Mouse (Mus musculus) urinary bladder, postnatal 10 days (tissue): ENCODE data around the gene Nap1l1.
"Not testable (repeated sequence)": the region's sequence is repeated elsewhere in the genome, so short reads cannot be mapped to it uniquely, and the experiment has no call there.

Experiments
- DNase-seq: peaks from one replicate; pipeline ENCODE4 v3.0.0; 2022; ENCODE audit warnings: low spot score

Nap1l1 gene

DNA sequence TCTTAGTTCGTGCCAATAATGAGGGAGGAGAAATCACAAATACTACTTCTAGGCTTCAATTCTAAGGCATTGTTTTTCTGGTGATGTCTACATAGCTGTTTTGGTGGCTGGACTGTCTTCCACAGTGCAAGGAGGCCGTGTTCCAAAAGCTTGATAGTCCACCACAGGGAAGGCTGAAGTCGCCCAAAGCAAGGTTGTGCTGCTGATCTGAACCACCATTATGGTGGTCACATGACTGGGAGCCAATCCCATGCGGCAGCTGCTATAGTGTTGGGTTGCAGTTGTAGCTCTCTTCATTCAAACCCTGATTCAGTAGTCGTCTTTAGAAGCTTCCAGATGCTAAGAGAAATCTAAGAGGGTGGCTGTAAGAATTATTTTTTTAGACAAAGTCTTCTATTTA is 6.6 kb downstream of the Nap1l1 start:
- DNase-seq = no peak

GRCm38 (mm10) chr10:111482654-111483053 is 9.6 kb downstream of the Nap1l1 start:
- no peak for DNase-seq

DNA sequence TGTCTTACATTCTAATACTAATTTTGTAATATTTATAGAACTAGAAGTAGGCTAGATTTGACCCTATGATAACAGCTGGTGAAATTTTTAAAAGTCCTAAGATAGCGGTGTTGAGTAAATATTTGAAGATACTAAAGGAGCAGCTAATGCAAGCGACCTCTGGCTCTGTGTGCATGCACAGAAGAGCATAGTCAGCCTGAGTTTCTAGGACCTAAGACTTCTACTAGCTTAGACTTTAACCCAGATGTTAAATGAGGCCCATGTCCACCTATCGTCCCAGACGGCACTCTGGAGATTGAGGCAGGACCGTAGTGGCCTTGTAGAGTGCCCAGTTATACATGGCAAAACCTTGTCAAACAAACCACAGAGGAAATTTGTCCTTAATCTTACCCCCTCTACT is 11.1 kb downstream of the Nap1l1 start:
- no peak for DNase-seq

GRCm38 (mm10) chr10:111488793-111489192 is 15.8 kb downstream of the Nap1l1 start:
- no peak for DNase-seq

GRCm38 (mm10) chr10:111490079-111490478 is 17.1 kb downstream of the Nap1l1 start:
- DNase-seq = not testable (repeated sequence)

DNA sequence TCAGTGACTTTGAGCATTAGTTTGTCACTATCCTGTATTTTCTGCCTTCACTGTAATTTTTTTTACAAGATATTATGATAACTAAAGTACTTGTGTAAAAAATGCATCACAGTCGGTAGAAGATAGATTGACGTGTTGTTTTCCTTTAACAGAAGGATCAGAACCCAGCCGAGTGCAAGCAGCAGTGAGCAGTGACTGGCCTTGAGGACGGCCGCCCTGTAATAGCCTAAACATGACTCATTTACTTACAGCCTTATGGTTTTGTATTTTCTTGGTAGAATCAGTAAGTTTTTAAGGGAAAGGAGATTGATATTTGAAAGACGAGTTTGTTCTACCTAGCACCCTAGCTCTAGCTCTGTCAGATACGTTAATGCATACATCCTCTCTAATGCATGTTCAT is 22.9 kb downstream of the Nap1l1 start:
- DNase-seq = no peak

- DNase-seq = no peak
These were observed 26.9 kb downstream of the Nap1l1 start for GRCm38 (mm10) chr10:111499892-111500291.

GRCm38 (mm10) chr10:111503071-111503470 is 30.0 kb downstream of the Nap1l1 start:
- DNase-seq = no peak

GRCm38 (mm10) chr10:111503716-111504115 is 30.7 kb downstream of the Nap1l1 start:
- no peak for DNase-seq

DNA sequence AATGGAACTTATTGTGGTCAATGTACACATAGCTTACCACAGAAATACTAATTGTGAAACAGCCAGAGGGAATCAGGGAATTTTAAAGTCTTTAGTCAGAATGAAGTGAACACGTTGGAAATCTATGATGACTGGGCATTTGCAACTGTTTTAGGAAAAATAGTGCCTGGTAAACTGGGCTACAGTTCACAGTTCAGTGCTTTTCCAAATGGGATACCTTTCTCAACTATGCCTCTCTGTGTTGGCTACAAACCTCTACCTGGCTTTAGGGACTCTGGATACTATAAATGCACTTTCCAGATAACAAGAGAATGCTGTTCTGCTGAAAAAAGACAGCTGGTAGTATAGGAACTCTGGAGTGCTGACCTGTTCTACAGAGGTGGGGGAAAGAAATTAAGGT is 31.6 kb downstream of the Nap1l1 start:
- DNase-seq = no peak

GRCm38 (mm10) chr10:111505406-111505805 is 32.4 kb downstream of the Nap1l1 start:
- no peak for DNase-seq

- DNase-seq = peak; percentile 87
These were observed 33.3 kb downstream of the Nap1l1 start, which contains the start of gene Phlda1 for GRCm38 (mm10) chr10:111506101-111506925. Gene Phlda1 (plus strand): TSS chr10:111506286.

DNA sequence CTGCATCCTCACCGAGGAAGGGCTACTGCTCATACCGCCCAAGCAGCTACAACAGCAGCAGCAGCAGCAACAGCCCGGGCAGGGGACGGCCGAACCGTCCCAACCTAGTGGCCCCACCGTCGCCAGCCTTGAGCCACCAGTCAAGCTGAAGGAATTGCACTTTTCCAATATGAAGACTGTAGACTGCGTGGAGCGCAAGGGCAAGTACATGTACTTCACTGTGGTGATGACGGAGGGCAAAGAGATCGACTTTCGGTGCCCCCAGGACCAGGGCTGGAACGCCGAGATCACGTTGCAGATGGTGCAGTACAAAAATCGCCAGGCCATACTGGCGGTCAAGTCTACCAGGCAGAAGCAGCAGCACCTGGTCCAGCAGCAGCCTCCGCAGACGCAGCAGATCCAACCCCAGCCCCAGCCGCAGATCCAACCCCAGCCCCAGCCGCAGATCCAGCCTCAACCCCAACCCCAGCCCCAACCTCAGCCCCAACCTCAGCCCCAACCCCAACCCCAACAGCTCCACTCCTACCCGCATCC is 34.0 kb downstream of the Nap1l1 start:
- no peak for DNase-seq

DNA sequence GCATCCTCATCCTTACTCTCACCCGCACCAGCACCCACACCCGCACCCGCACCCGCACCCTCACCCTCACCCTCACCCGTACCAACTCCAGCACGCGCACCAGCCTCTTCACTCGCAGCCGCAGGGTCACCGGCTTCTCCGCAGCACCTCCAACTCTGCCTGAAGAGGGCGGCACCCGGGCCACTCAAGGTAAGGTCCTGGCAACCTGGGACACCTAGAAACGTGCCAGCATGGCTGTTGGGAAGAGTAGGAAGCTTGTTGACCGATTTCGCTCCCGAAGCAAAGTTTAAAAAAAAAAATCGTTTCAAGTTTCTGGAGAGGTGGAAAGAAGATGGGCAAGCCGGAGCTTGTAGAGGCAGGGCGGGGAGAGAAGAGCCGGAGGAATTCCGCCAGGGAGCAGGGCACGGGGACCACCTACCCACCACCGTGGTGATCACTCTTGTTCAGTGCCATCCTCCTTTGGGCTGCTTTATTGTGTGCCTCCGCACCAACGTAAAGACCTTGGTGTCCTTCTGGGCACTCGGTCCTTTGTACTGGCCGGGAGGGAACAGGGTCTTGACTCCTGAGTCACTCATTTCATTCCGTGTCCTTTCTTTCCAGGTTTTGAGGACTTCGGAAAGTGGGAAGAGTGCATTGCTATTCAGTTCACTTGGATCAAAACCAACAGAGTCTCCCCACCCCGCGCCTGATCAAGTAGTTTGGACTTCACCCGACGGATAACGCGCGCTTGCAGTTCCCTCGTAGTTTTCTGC is 34.6 kb downstream of the Nap1l1 start:
- DNase-seq = peak; percentile 23

GRCm38 (mm10) chr10:111508324-111509080 is 35.5 kb downstream of the Nap1l1 start:
- no peak for DNase-seq

- DNase-seq = no peak
These were observed 36.2 kb downstream of the Nap1l1 start for GRCm38 (mm10) chr10:111509103-111509784.

- no peak for DNase-seq
These were observed 37.0 kb downstream of the Nap1l1 start for GRCm38 (mm10) chr10:111509981-111510380.

DNA sequence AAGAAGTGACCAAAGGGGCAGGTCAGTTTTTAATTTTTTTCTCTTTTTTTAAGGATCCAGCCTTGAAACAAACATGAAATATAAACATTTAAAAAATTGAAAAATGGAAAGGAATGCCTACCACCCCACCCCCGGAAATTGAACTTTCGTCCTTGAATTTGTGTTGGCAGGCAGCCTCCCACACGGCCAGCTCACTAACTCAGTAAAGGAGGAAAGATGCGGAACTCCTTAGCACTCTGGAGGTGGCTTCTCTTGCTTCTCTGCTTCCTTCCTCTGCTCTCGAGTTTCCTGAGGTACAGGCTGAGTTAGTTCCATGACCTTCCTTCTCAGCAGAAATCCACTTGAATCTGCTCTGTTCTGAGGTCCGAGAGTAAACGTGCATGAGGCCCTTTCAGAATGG is 37.8 kb downstream of the Nap1l1 start:
- no peak for DNase-seq

DNA sequence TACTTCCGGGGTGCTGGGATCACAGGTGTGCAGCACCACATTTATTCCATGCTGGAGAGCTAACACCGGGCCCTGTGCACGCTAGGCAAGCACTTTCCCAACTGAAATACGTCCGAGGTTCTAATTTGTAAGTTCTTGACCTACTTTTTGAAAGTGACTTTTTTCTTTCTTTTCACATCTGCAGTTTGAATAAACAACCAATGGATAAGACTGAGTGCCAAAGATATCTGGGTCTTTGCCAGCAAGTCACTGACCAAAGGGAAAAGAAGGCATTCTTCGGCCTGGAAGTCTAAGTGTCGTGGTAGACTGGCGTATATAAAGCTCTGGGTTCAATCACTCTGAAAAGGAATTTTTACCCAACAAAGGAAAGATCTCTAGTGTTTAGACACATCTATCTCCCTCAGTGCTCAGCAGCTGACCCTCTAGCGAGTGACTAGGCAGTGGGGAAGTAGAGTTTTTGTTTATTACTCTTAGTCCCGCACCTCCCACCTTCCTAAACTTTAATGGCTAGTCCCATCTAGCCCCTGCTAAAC is 39.1 kb downstream of the Nap1l1 start:
- no peak for DNase-seq

DNA sequence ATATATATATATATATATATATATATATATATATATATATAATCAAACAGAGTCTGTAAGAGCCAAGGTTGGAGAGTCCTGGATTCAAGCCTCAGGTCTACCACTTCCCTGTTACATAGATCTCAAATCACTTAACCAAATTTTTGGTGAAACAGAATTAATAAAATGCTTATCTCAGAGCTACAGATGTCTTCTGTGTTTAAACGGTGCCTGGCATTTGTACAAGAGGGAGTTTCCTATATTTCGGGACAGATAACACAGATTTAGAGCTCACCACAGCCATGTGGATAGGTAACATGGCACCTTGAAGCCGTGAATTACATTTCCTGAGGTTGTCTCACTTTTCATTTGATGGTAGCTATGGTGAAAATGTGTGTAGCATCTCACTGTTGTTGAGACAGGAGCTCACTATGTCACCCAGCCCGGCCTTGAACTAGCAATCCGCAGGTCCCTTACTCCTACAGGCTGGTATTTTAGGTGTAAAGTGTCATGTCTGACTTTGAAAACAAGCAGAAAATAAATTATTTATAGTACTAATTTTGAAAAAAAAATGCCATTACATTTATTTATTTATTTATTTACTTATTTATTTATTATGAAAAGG is 41.4 kb downstream of the Nap1l1 start:
- DNase-seq = no peak
